Mouse (Mus musculus) midbrain, embryonic 11.5 days (tissue): Measurements from ENCODE around the gene Olfr527. TPM values are rescaled to one million over a fixed set of nuclear protein-coding genes. Genes with fewer than 3 reads are reported as not detected.

Experiments used
- ATAC-seq: fragments of 200-750 bp; cut with Nextera tagmentation; 2 replicates; pipeline ENCODE4 v1.8.0; 2017; ENCODE audit warnings: moderate TSS enrichment, moderate library complexity; ENCODE audit not compliant: low FRiP score
- DNase-seq: peaks from one replicate; pipeline ENCODE4 v3.0.0; 2015; ENCODE audit warnings: low spot score; ENCODE audit errors: missing footprints
- H3K27ac ChIP-seq: fragments of 300-500 bp; sonication (generic); 2 replicates; pipeline ENCODE4 v1.5.1; 2014; ENCODE audit warnings: low read depth, low read length
- H3K27me3 ChIP-seq: fragments of 300-500 bp; sonication (generic); 2 replicates; pipeline ENCODE4 v1.6.1; 2014; ENCODE audit warnings: mild to moderate bottlenecking, low read length, moderate library complexity, mixed read lengths; ENCODE audit not compliant: control insufficient read depth, insufficient read depth
- H3K36me3 ChIP-seq: fragments of 300-500 bp; sonication (generic); 2 replicates; pipeline ENCODE4 v1.6.1; 2014; ENCODE audit warnings: mild to moderate bottlenecking, low read length, moderate library complexity, mixed read lengths; ENCODE audit not compliant: control insufficient read depth, insufficient read depth
- H3K4me1 ChIP-seq: fragments of 300-500 bp; sonication (generic); 2 replicates; pipeline ENCODE4 v1.6.1; 2014; ENCODE audit warnings: low read length; ENCODE audit not compliant: control insufficient read depth, insufficient read depth
- H3K4me2 ChIP-seq: fragments of 300-500 bp; sonication (generic); 2 replicates; pipeline ENCODE4 v1.6.1; 2014; ENCODE audit warnings: mild to moderate bottlenecking, moderate library complexity
- H3K4me3 ChIP-seq: fragments of 300-500 bp; sonication (generic); 2 replicates; pipeline ENCODE4 v1.5.1; 2014; ENCODE audit warnings: low read depth, low read length
- H3K9ac ChIP-seq: fragments of 300-500 bp; sonication (generic); 2 replicates; pipeline ENCODE4 v1.6.1; 2014; ENCODE audit warnings: low read length
- H3K9me3 ChIP-seq: fragments of 300-500 bp; sonication (generic); 2 replicates; pipeline ENCODE4 v1.6.1; 2016; ENCODE audit warnings: low read length; ENCODE audit not compliant: control insufficient read depth
- WGBS: fragments of 180-500 bp; shearing (Covaris S2); extraction: QIAGEN DNeasy Blood & Tissue Kit; methylation state at CpG from one replicate; pipeline ENCODE4 v1.1.7; 2014; 5-methylcytosine and 5-hydroxymethylcytosine counted together
- polyA plus RNA-seq: library from polyadenylated mRNA; unstranded; fragments of >200 nt; fragmentation: Nextera tagmentation; extraction: Ambion mirVana; gene quantifications from 2 replicates; pipeline ENCODE4 v1.2.1, GENCODE M21; 2014

The Olfr527 gene
- not detected in 2 replicates for polyA plus RNA-seq

- WGBS: 76% methylated on average over 2 of the region's 2 CpGs
- Histone ChIP-seq H3K4me3 (no peak within 1 kb of the TSS), H3K9ac (no peak within 1 kb of the TSS), H3K36me3 (no peaks in the 10 kb centered on the region), H3K9me3 (no peaks in the 10 kb centered on the region), H3K27me3 (no peaks in the 10 kb centered on the region), H3K4me1 (no peaks in the 10 kb centered on the region), H3K27ac (no peak within 1 kb of the TSS), H3K4me2 (no peak within 1 kb of the TSS)
- ATAC-seq: no peak
- no peak for DNase-seq
Observed at GRCm38 (mm10) chr7:140333717-140334116, at the start of gene Olfr527. Gene Olfr527 (plus strand): TSS chr7:140334017.

GRCm38 (mm10) chr7:140295746-140296145 is 38.1 kb upstream of the Olfr527 start:
- Histone ChIP-seq H3K9me3 (no peaks in the 10 kb centered on the region), H3K4me3 (no peak overlapping the region), H3K4me2 (no peak overlapping the region), H3K27ac (no peak overlapping the region), H3K27me3 (no peaks in the 10 kb centered on the region), H3K4me1 (no peaks in the 10 kb centered on the region), H3K36me3 (no peaks in the 10 kb centered on the region), H3K9ac (no peak overlapping the region)
- ATAC-seq (no peak), DNase-seq (no peak)
- 90% methylated on average over 9 of the region's 9 CpGs for WGBS

- H3K9me3 ChIP-seq: no peaks in the 10 kb centered on the region
- H3K9ac ChIP-seq: no peak overlapping the region
- 85% methylated on average over 6 of the region's 6 CpGs for WGBS
- H3K4me1 ChIP-seq: no peaks in the 10 kb centered on the region
- no peak overlapping the region for H3K27ac ChIP-seq
- ATAC-seq (no peak), DNase-seq (no peak)
- no peaks in the 10 kb centered on the region for H3K36me3 ChIP-seq
- no peak overlapping the region for H3K4me2 ChIP-seq
- H3K4me3 ChIP-seq: no peak overlapping the region
- no peaks in the 10 kb centered on the region for H3K27me3 ChIP-seq
Observed at GRCm38 (mm10) chr7:140296876-140297275, 36.9 kb upstream of the Olfr527 start.

- H3K9ac ChIP-seq: no peak overlapping the region
- H3K9me3 ChIP-seq: no peaks in the 10 kb centered on the region
- WGBS: 84% methylated on average over 3 of the region's 3 CpGs
- no peak overlapping the region for H3K4me2 ChIP-seq
- no peaks in the 10 kb centered on the region for H3K36me3 ChIP-seq
- H3K4me1 ChIP-seq: no peaks in the 10 kb centered on the region
- no peaks in the 10 kb centered on the region for H3K27me3 ChIP-seq
- no peak overlapping the region for H3K27ac ChIP-seq
- no peak overlapping the region for H3K4me3 ChIP-seq
- no peak for DNase-seq
- ATAC-seq: no peak
Observed at GRCm38 (mm10) chr7:140299416-140299815, 34.4 kb upstream of the Olfr527 start.

- H3K4me1 ChIP-seq: no peaks in the 10 kb centered on the region
- DNase-seq: no peak
- no peaks in the 10 kb centered on the region for H3K9me3 ChIP-seq
- no peak overlapping the region for H3K27ac ChIP-seq
- ATAC-seq: no peak
- 88% methylated on average over 3 of the region's 3 CpGs for WGBS
- H3K4me3 ChIP-seq: no peak overlapping the region
- no peak overlapping the region for H3K4me2 ChIP-seq
- H3K27me3 ChIP-seq: no peaks in the 10 kb centered on the region
- H3K9ac ChIP-seq: no peak overlapping the region
- no peaks in the 10 kb centered on the region for H3K36me3 ChIP-seq
Observed at GRCm38 (mm10) chr7:140319861-140320385, 13.9 kb upstream of the Olfr527 start.

- Histone ChIP-seq H3K27me3 (no peaks in the 10 kb centered on the region), H3K9me3 (no peaks in the 10 kb centered on the region), H3K9ac (no peak within 1 kb of the TSS), H3K4me3 (no peak within 1 kb of the TSS), H3K36me3 (no peaks in the 10 kb centered on the region), H3K27ac (no peak within 1 kb of the TSS), H3K4me2 (no peak within 1 kb of the TSS), H3K4me1 (no peaks in the 10 kb centered on the region)
- ATAC-seq (no peak), DNase-seq (no peak)
- 63% methylated on average over 1 of the region's 1 CpGs for whole genome bisulfite sequencing
Observed at GRCm38 (mm10) chr7:140320558-140320957, 13.3 kb upstream of the Olfr527 start, which contains the start of gene Olfr525. Gene Olfr525 (plus strand): TSS chr7:140320858.

GRCm38 (mm10) chr7:140321135-140321534 is 12.7 kb upstream of the Olfr527 start:
- H3K9ac ChIP-seq: no peak overlapping the region
- no peak overlapping the region for H3K4me3 ChIP-seq
- no peaks in the 10 kb centered on the region for H3K4me1 ChIP-seq
- no peaks in the 10 kb centered on the region for H3K27me3 ChIP-seq
- H3K27ac ChIP-seq: no peak overlapping the region
- H3K9me3 ChIP-seq: no peaks in the 10 kb centered on the region
- no peak for ATAC-seq
- no peak for DNase-seq
- H3K36me3 ChIP-seq: no peaks in the 10 kb centered on the region
- no peak overlapping the region for H3K4me2 ChIP-seq

GRCm38 (mm10) chr7:140329766-140330304 is 4.0 kb upstream of the Olfr527 start:
- H3K36me3 ChIP-seq: no peaks in the 10 kb centered on the region
- no peak for DNase-seq
- no peaks in the 10 kb centered on the region for H3K4me1 ChIP-seq
- H3K27ac ChIP-seq: no peak overlapping the region
- H3K4me3 ChIP-seq: no peak overlapping the region
- no peaks in the 10 kb centered on the region for H3K9me3 ChIP-seq
- H3K9ac ChIP-seq: no peak overlapping the region
- no peaks in the 10 kb centered on the region for H3K27me3 ChIP-seq
- 71% methylated on average over 1 of the region's 1 CpGs for WGBS
- ATAC-seq: no peak
- H3K4me2 ChIP-seq: no peak overlapping the region

GRCm38 (mm10) chr7:140361571-140361970 is 27.8 kb downstream of the Olfr527 start, which contains the start of gene Olfr60:
Gene Olfr60 (minus strand): TSS chr7:140361671.
- Histone ChIP-seq H3K27ac (no peak within 1 kb of the TSS), H3K4me3 (no peak within 1 kb of the TSS), H3K36me3 (no peaks in the 10 kb centered on the region), H3K9ac (no peak within 1 kb of the TSS), H3K9me3 (no peaks in the 10 kb centered on the region), H3K4me2 (no peak within 1 kb of the TSS), H3K4me1 (no peaks in the 10 kb centered on the region), H3K27me3 (no peaks in the 10 kb centered on the region)
- 70% methylated on average over 3 of the region's 3 CpGs for whole genome bisulfite sequencing
- DNase-seq (no peak), ATAC-seq (no peak)
